Mouse (Mus musculus): ENCODE data around the gene Rps23. TPM values are rescaled to one million over a fixed set of nuclear protein-coding genes. Genes with fewer than 3 reads are reported as not detected.

Rps23 gene
- total RNA-seq, 2 experiments from 2014 or later = 352 to 358 TPM

GRCm38 (mm10) chr13:90933256-90933655 is 10.5 kb downstream of the Rps23 start:
- no peak for DNase-seq

GRCm38 (mm10) chr13:90935852-90936251 is 13.1 kb downstream of the Rps23 start:
- no peak for DNase-seq

- DNase-seq = no peak
Observed at GRCm38 (mm10) chr13:90939192-90939591, 16.4 kb downstream of the Rps23 start.

- DNase-seq = no peak
Observed at GRCm38 (mm10) chr13:90939600-90939999, 16.8 kb downstream of the Rps23 start.

- DNase-seq = no peak
Observed at GRCm38 (mm10) chr13:90958894-90959293, 36.1 kb downstream of the Rps23 start.

GRCm38 (mm10) chr13:90960591-90960990 is 37.8 kb downstream of the Rps23 start:
- DNase-seq = no peak

- DNase-seq = no peak
Observed at GRCm38 (mm10) chr13:90962836-90963760, 40.3 kb downstream of the Rps23 start.

GRCm38 (mm10) chr13:90964511-90964910 is 41.8 kb downstream of the Rps23 start:
- no peak for DNase-seq

- DNase-seq = no peak
Observed at GRCm38 (mm10) chr13:90965996-90966395, 43.2 kb downstream of the Rps23 start.

- peak; percentile 83 for DNase-seq
Observed at GRCm38 (mm10) chr13:90967422-90967821, 44.7 kb downstream of the Rps23 start.

GRCm38 (mm10) chr13:90968940-90969339 is 46.2 kb downstream of the Rps23 start:
- DNase-seq = no peak

GRCm38 (mm10) chr13:90970259-90971017 is 47.7 kb downstream of the Rps23 start:
- DNase-seq = no peak

GRCm38 (mm10) chr13:90973409-90973808 is 50.7 kb downstream of the Rps23 start:
- DNase-seq = no peak

Other genes starting within 250 kb of the Rps23 start
- gene Atp6ap1l, start 17.6 kb upstream of the Rps23 start, total RNA-seq (2021) = not detected

Measured in gastrocnemius, postnatal 10 days (tissue).